Mouse (Mus musculus): Measurements from ENCODE around the gene Saa3. TPM values are rescaled to one million over a fixed set of nuclear protein-coding genes. Genes with fewer than 3 reads are reported as not detected.
"Not testable (repeated sequence)": the region's sequence is repeated elsewhere in the genome, so short reads cannot be mapped to it uniquely, and the experiment has no call there.

The Saa3 gene
- 0.10 TPM in 1 of 2 replicates, not detected in the other for polyA plus RNA-seq (2016; fragmentation: Nextera tagmentation; extraction: Ambion mirVana)

- H3K27me3 ChIP-seq: 0 out of 2 replicates have a peak, but pooled peaks cover 5% of the 10 kb centered on the region
- no peak within 1 kb of the TSS for H3K4me2 ChIP-seq (replicated peaks)
- no peak within 1 kb of the TSS for H3K4me3 ChIP-seq
- H3K9me3 ChIP-seq: no peaks in the 10 kb centered on the region
- H3K4me1 ChIP-seq: no peaks in the 10 kb centered on the region
- no peak within 1 kb of the TSS for H3K9ac ChIP-seq (replicated peaks)
- no peak for ATAC-seq (ENCODE audit: low FRiP score, low read depth)
- no peaks in the 10 kb centered on the region for H3K36me3 ChIP-seq
- WGBS: 87% methylated on average over 5 of the region's 5 CpGs
- H3K27ac ChIP-seq (replicated peaks): no peak within 1 kb of the TSS
Measured at GRCm38 (mm10) chr7:46715600-46715999, at the start of gene Saa3. Saa3 (minus strand) TSS chr7:46715700.

- no peaks in the 10 kb centered on the region for H3K4me1 ChIP-seq
- WGBS: 60% methylated on average over 8 of the region's 8 CpGs
- no peaks in the 10 kb centered on the region for H3K9me3 ChIP-seq
- H3K27ac ChIP-seq (replicated peaks): no peak overlapping the region
- no peak for ATAC-seq (ENCODE audit: low FRiP score, low read depth)
- H3K27me3 ChIP-seq: no peaks in the 10 kb centered on the region
- H3K36me3 ChIP-seq: peaks cover 80% of the 10 kb centered on the region
- no peak overlapping the region for H3K4me2 ChIP-seq (replicated peaks)
- no peak overlapping the region for H3K9ac ChIP-seq (replicated peaks)
- no peak overlapping the region for H3K4me3 ChIP-seq
Measured at GRCm38 (mm10) chr7:46764672-46765071, 49.2 kb upstream of the Saa3 start.

GRCm38 (mm10) chr7:46762601-46763000, 47.1 kb upstream of the Saa3 start:
- Histone ChIP-seq H3K4me2 (replicated peaks) (no peak overlapping the region), H3K9me3 (no peaks in the 10 kb centered on the region), H3K36me3 (peaks cover 71% of the 10 kb centered on the region), H3K4me1 (no peaks in the 10 kb centered on the region), H3K9ac (replicated peaks) (no peak overlapping the region), H3K27me3 (no peaks in the 10 kb centered on the region), H3K4me3 (no peak overlapping the region), H3K27ac (replicated peaks) (no peak overlapping the region)
- 94% methylated on average over 5 of the region's 5 CpGs for WGBS
- no peak for ATAC-seq (ENCODE audit: low FRiP score, low read depth)

- no peak for ATAC-seq (ENCODE audit: low FRiP score, low read depth)
- Histone ChIP-seq H3K36me3 (peaks cover 59% of the 10 kb centered on the region), H3K9me3 (no peaks in the 10 kb centered on the region), H3K9ac (replicated peaks) (no peak overlapping the region), H3K4me2 (replicated peaks) (no peak overlapping the region), H3K4me3 (no peak overlapping the region), H3K27ac (replicated peaks) (no peak overlapping the region), H3K27me3 (no peaks in the 10 kb centered on the region), H3K4me1 (no peaks in the 10 kb centered on the region)
- 71% methylated on average over 11 of the region's 11 CpGs for WGBS
Measured at GRCm38 (mm10) chr7:46761049-46761795, 45.7 kb upstream of the Saa3 start.

- no peak within 1 kb of the TSS for H3K4me3 ChIP-seq
- 80% methylated on average over 3 of the region's 3 CpGs for WGBS
Measured at GRCm38 (mm10) chr7:46751490-46751889, 36.0 kb upstream of the Saa3 start, which contains the start of gene Saa2. Saa2 (plus strand) TSS chr7:46751790.

GRCm38 (mm10) chr7:46748459-46748858, 33.0 kb upstream of the Saa3 start:
- H3K27ac ChIP-seq (replicated peaks): no peak overlapping the region
- 38% methylated on average over 3 of the region's 3 CpGs for WGBS

More at GRCm38 (mm10) chr7:46751490-46751889, 36.0 kb upstream of the Saa3 start, which contains the start of gene Saa2:
- ATAC-seq (ENCODE audit: low FRiP score, low read depth): no peak
- no peaks in the 10 kb centered on the region for H3K9me3 ChIP-seq
- no peaks in the 10 kb centered on the region for H3K27me3 ChIP-seq
- H3K36me3 ChIP-seq: no peaks in the 10 kb centered on the region
- H3K4me2 ChIP-seq (replicated peaks): no peak within 1 kb of the TSS
- no peak within 1 kb of the TSS for H3K27ac ChIP-seq (replicated peaks)
- peaks cover 4% of the 10 kb centered on the region; the same call in 1 of the 2 replicates for H3K4me1 ChIP-seq
- H3K9ac ChIP-seq (replicated peaks): no peak within 1 kb of the TSS

GRCm38 (mm10) chr7:46746381-46746780, 30.9 kb upstream of the Saa3 start:
- H3K4me2 ChIP-seq (replicated peaks): no peak overlapping the region
- no peak overlapping the region for H3K9ac ChIP-seq (replicated peaks)
- no peaks in the 10 kb centered on the region for H3K27me3 ChIP-seq
- H3K4me1 ChIP-seq: peaks cover 4% of the 10 kb centered on the region; the same call in 1 of the 2 replicates
- H3K36me3 ChIP-seq: no peaks in the 10 kb centered on the region
- no peak overlapping the region for H3K4me3 ChIP-seq
- ATAC-seq (ENCODE audit: low FRiP score, low read depth): no peak
- WGBS: 89% methylated on average over 7 of the region's 7 CpGs
- H3K27ac ChIP-seq (replicated peaks): no peak overlapping the region
- H3K9me3 ChIP-seq: no peaks in the 10 kb centered on the region

More at GRCm38 (mm10) chr7:46748459-46748858, 33.0 kb upstream of the Saa3 start:
- Histone ChIP-seq H3K36me3 (no peaks in the 10 kb centered on the region), H3K9ac (replicated peaks) (no peak overlapping the region), H3K9me3 (no peaks in the 10 kb centered on the region), H3K4me1 (peaks cover 4% of the 10 kb centered on the region; the same call in 1 of the 2 replicates), H3K4me3 (no peak overlapping the region), H3K27me3 (no peaks in the 10 kb centered on the region), H3K4me2 (replicated peaks) (no peak overlapping the region)
- no peak for ATAC-seq (ENCODE audit: low FRiP score, low read depth)

GRCm38 (mm10) chr7:46745816-46746215, 30.3 kb upstream of the Saa3 start:
- H3K4me1 ChIP-seq: peaks cover 4% of the 10 kb centered on the region; the same call in 1 of the 2 replicates
- H3K36me3 ChIP-seq: no peaks in the 10 kb centered on the region
- H3K27ac ChIP-seq (replicated peaks): no peak overlapping the region
- H3K9ac ChIP-seq (replicated peaks): no peak overlapping the region
- H3K4me2 ChIP-seq (replicated peaks): no peak overlapping the region
- no peak for ATAC-seq (ENCODE audit: low FRiP score, low read depth)
- H3K4me3 ChIP-seq: no peak overlapping the region
- 85% methylated on average over 3 of the region's 3 CpGs for WGBS
- no peaks in the 10 kb centered on the region for H3K9me3 ChIP-seq
- no peaks in the 10 kb centered on the region for H3K27me3 ChIP-seq

GRCm38 (mm10) chr7:46742880-46743279, 27.4 kb upstream of the Saa3 start, which contains the start of gene Saa1:
Saa1 (minus strand) TSS chr7:46742980.
- not testable (repeated sequence) for H3K4me2 ChIP-seq (replicated peaks); H3K36me3 ChIP-seq; ATAC-seq (ENCODE audit: low FRiP score, low read depth); H3K9me3 ChIP-seq; H3K27me3 ChIP-seq; H3K9ac ChIP-seq (replicated peaks); H3K4me1 ChIP-seq; H3K4me3 ChIP-seq; H3K27ac ChIP-seq (replicated peaks)
- 86% methylated on average over 3 of the region's 3 CpGs for WGBS

GRCm38 (mm10) chr7:46740041-46740440, 24.5 kb upstream of the Saa3 start:
- H3K36me3 ChIP-seq; H3K9ac ChIP-seq (replicated peaks); H3K9me3 ChIP-seq; H3K4me1 ChIP-seq; ATAC-seq (ENCODE audit: low FRiP score, low read depth); H3K27ac ChIP-seq (replicated peaks); H3K27me3 ChIP-seq; H3K4me3 ChIP-seq; H3K4me2 ChIP-seq (replicated peaks): not testable (repeated sequence)
- 76% methylated on average over 5 of the region's 5 CpGs for WGBS

- 87% methylated on average over 12 of the region's 12 CpGs for WGBS
- no peak overlapping the region for H3K4me2 ChIP-seq (replicated peaks)
- ATAC-seq (ENCODE audit: low FRiP score, low read depth): no peak
Measured at GRCm38 (mm10) chr7:46738561-46739460, 23.3 kb upstream of the Saa3 start.

GRCm38 (mm10) chr7:46734983-46735382, 19.5 kb upstream of the Saa3 start:
- Histone ChIP-seq H3K9me3 (no peaks in the 10 kb centered on the region), H3K27ac (replicated peaks) (no peak overlapping the region), H3K4me1 (no peaks in the 10 kb centered on the region), H3K9ac (replicated peaks) (no peak overlapping the region), H3K36me3 (no peaks in the 10 kb centered on the region), H3K4me2 (replicated peaks) (no peak overlapping the region), H3K27me3 (no peaks in the 10 kb centered on the region), H3K4me3 (no peak overlapping the region)
- no peak for ATAC-seq (ENCODE audit: low FRiP score, low read depth)
- 73% methylated on average over 2 of the region's 2 CpGs for WGBS

More at GRCm38 (mm10) chr7:46738561-46739460, 23.3 kb upstream of the Saa3 start:
- Histone ChIP-seq H3K9me3 (no peaks in the 10 kb centered on the region), H3K4me1 (no peaks in the 10 kb centered on the region), H3K4me3 (no peak overlapping the region), H3K36me3 (no peaks in the 10 kb centered on the region), H3K27ac (replicated peaks) (no peak overlapping the region), H3K9ac (replicated peaks) (no peak overlapping the region), H3K27me3 (no peaks in the 10 kb centered on the region)

Measured in midbrain, embryonic 12.5 days (tissue).